Mouse (Mus musculus) heart, embryonic 13.5 days (tissue): Measurements from ENCODE around the gene B4galt4. TPM values are rescaled to one million over a fixed set of nuclear protein-coding genes. Genes with fewer than 3 reads are reported as not detected.
"Not testable (repeated sequence)": the region's sequence is repeated elsewhere in the genome, so short reads cannot be mapped to it uniquely, and the experiment has no call there.

Experiments
- ATAC-seq: fragments of 200-750 bp; cut with Nextera tagmentation; 2 replicates; pipeline ENCODE4 v1.8.0; 2017; ENCODE audit warnings: moderate TSS enrichment; ENCODE audit not compliant: insufficient number of reproducible peaks, low FRiP score, low TSS enrichment; ENCODE audit errors: extremely low read depth
- H3K27ac ChIP-seq: fragments of 300-500 bp; sonication (generic); replicated peaks from 2 replicates; pipeline ENCODE4 v1.5.1; 2015; ENCODE audit warnings: moderate library complexity, mild to moderate bottlenecking, inconsistent platforms
- H3K27me3 ChIP-seq: fragments of 300-500 bp; sonication (generic); replicated peaks from 2 replicates; pipeline ENCODE4 v1.6.1; 2015; ENCODE audit warnings: mild to moderate bottlenecking, inconsistent platforms
- H3K36me3 ChIP-seq: fragments of 300-500 bp; sonication (generic); 2 replicates; pipeline ENCODE4 v1.6.1; 2015; ENCODE audit warnings: mild to moderate bottlenecking, inconsistent platforms
- H3K4me1 ChIP-seq: fragments of 300-500 bp; sonication (generic); 2 replicates; pipeline ENCODE4 v1.6.1; 2015; ENCODE audit warnings: inconsistent platforms
- H3K4me2 ChIP-seq: fragments of 300-500 bp; sonication (generic); 2 replicates; pipeline ENCODE4 v1.6.1; 2015; ENCODE audit warnings: inconsistent platforms, mild to moderate bottlenecking, moderate library complexity
- H3K4me3 ChIP-seq: fragments of 300-500 bp; sonication (generic); 2 replicates; pipeline ENCODE4 v1.5.1; 2015; ENCODE audit warnings: moderate library complexity, mild to moderate bottlenecking, inconsistent platforms
- H3K9ac ChIP-seq: fragments of 300-500 bp; sonication (generic); 2 replicates; pipeline ENCODE4 v1.6.1; 2015; ENCODE audit warnings: inconsistent platforms, mild to moderate bottlenecking, moderate library complexity
- H3K9me3 ChIP-seq: fragments of 300-500 bp; sonication (generic); 2 replicates; pipeline ENCODE4 v1.6.1; 2016; ENCODE audit warnings: inconsistent platforms
- WGBS: fragments of 180-500 bp; shearing (Covaris S2); methylation state at CpG from one replicate; pipeline ENCODE4 v1.1.7; 2015; ENCODE audit warnings: mixed read lengths; 5-methylcytosine and 5-hydroxymethylcytosine counted together
- polyA plus RNA-seq: library from polyadenylated mRNA; unstranded; fragments of >200 nt; fragmentation: Nextera tagmentation; extraction: Ambion mirVana; gene quantifications from 2 replicates; pipeline ENCODE4 v1.2.1, GENCODE M21; 2015

The B4galt4 gene
- polyA plus RNA-seq, 1 experiment from 2014 or later: 27.3 TPM

GRCm38 (mm10) chr16:38708962-38709520 lies 33.0 kb upstream of the B4galt4 start:
- WGBS: 45% methylated on average over 7 of the region's 7 CpGs
- peaks cover 76% of the 10 kb centered on the region for H3K4me1 ChIP-seq
- H3K4me3 ChIP-seq: peak overlapping the region; percentile 87
- peak overlapping the region; percentile 73; the same call in 1 of the 2 replicates for H3K27ac ChIP-seq
- no peak for ATAC-seq
- peak overlapping the region; percentile 71 for H3K4me2 ChIP-seq
- no peaks in the 10 kb centered on the region for H3K27me3 ChIP-seq
- H3K9me3 ChIP-seq: no peaks in the 10 kb centered on the region
- peak overlapping the region; percentile 98 for H3K9ac ChIP-seq
- peaks cover 38% of the 10 kb centered on the region for H3K36me3 ChIP-seq

- peaks cover 59% of the 10 kb centered on the region for H3K4me1 ChIP-seq
- no peaks in the 10 kb centered on the region for H3K9me3 ChIP-seq
- H3K9ac ChIP-seq: peak overlapping the region; percentile 98
- peak overlapping the region; percentile 100 for H3K27ac ChIP-seq
- WGBS: 32% methylated on average over 4 of the region's 4 CpGs
- ATAC-seq: no peak
- H3K4me2 ChIP-seq: peak overlapping the region; percentile 71
- H3K27me3 ChIP-seq: no peaks in the 10 kb centered on the region
- peaks cover 29% of the 10 kb centered on the region for H3K36me3 ChIP-seq
- peak overlapping the region; percentile 87 for H3K4me3 ChIP-seq
Observed at GRCm38 (mm10) chr16:38711245-38711644, 30.8 kb upstream of the B4galt4 start.

DNA sequence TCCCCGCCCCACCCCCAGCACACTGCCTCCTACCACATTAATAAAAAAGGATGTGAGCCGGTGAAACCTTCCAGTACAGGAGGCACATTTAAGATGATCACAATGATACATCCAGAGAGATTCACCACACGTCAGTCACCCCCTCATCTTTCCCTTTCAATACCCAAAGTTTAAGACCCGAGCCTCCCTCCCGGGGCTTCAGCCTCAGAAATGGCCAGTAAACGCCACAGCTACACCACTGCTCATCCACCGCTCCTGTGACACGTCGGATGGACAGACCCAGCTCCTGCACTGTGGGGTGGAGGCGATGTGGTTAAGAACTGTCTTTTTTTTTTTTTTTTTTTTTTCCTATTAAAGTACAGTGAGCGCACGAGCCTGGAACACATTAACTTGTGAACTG lies 30.0 kb upstream of the B4galt4 start:
- Histone ChIP-seq H3K9ac (peak overlapping the region; percentile 98), H3K27ac (peak overlapping the region; percentile 100), H3K4me3 (peak overlapping the region; percentile 87), H3K9me3 (no peaks in the 10 kb centered on the region), H3K27me3 (no peaks in the 10 kb centered on the region), H3K4me2 (peak overlapping the region; percentile 71), H3K4me1 (peaks cover 50% of the 10 kb centered on the region), H3K36me3 (peaks cover 23% of the 10 kb centered on the region)
- no peak for ATAC-seq
- WGBS: 4% methylated on average over 12 of the region's 12 CpGs

GRCm38 (mm10) chr16:38712581-38713403 lies 29.3 kb upstream of the B4galt4 start, which contains the start of gene Arhgap31:
TSS of gene Arhgap31 (minus strand) at chr16:38713274.
- H3K4me1 ChIP-seq: peaks cover 44% of the 10 kb centered on the region
- peak within 1 kb of the TSS; percentile 71 for H3K4me2 ChIP-seq
- H3K27me3 ChIP-seq: no peaks in the 10 kb centered on the region
- WGBS: under 1% methylated on average over 74 of the region's 74 CpGs
- peak within 1 kb of the TSS; percentile 98 for H3K9ac ChIP-seq
- H3K4me3 ChIP-seq: peak within 1 kb of the TSS; percentile 87
- ATAC-seq: peak; percentile 79
- no peaks in the 10 kb centered on the region for H3K9me3 ChIP-seq
- peak within 1 kb of the TSS; percentile 100 for H3K27ac ChIP-seq
- peaks cover 20% of the 10 kb centered on the region for H3K36me3 ChIP-seq

DNA sequence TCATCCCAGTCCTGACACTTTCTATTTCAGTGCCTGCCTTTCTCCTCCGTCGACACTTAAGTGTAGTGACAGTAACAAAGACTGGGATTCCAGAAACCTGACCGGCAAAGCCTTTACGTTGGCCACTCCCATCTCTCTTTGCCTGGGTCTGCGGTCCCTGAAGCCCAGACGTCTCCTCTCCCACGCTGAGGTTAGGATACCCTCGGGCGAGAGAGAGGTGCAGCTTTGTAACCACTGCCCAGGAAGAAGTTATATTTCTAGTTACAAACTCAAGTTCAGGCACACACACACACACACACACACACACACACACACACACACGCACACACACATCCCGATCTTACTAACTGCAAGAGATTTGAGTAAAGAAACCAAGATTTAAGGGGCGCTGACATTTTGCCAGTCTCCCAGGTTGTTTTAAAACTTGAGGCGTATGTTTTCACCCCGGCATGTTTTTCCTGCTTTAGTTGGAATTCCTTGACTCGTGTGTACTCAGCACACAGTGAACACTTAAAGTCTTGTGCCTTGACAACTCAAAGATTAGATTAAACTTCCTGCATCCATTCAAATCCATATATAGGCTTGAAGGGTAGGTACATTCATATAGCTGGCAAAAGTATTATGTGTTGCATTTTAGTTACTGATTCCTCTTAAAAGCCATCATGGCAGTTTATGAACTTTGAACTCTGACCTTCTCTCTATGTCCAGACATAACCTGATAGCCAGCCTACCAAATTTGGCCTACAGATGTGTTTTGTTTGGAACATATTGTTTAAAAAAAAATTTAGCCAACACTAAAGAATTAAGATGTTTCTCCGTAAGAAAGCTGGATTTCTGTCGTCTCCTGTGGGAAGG lies 28.4 kb upstream of the B4galt4 start:
- Histone ChIP-seq H3K27me3 (no peaks in the 10 kb centered on the region), H3K9ac (peak overlapping the region; percentile 98), H3K27ac (peak overlapping the region; percentile 100), H3K4me2 (peak overlapping the region; percentile 71), H3K36me3 (peaks cover 17% of the 10 kb centered on the region), H3K4me1 (peaks cover 35% of the 10 kb centered on the region), H3K4me3 (peak overlapping the region; percentile 87), H3K9me3 (no peaks in the 10 kb centered on the region)
- WGBS: 13% methylated on average over 17 of the region's 17 CpGs
- peak; percentile 57; the same call in 1 of the 2 replicates for ATAC-seq

- H3K27ac ChIP-seq: peak overlapping the region; percentile 100
- H3K4me1 ChIP-seq: peaks cover 30% of the 10 kb centered on the region
- not testable (repeated sequence) for ATAC-seq, H3K9me3 ChIP-seq, H3K27me3 ChIP-seq
- peak overlapping the region; percentile 98 for H3K9ac ChIP-seq
- WGBS: 39% methylated on average over 11 of the region's 12 CpGs
- peaks cover 14% of the 10 kb centered on the region for H3K36me3 ChIP-seq
- H3K4me2 ChIP-seq: peak overlapping the region; percentile 71
- peak overlapping the region; percentile 87 for H3K4me3 ChIP-seq
Observed at GRCm38 (mm10) chr16:38714259-38714526, 27.9 kb upstream of the B4galt4 start.

DNA sequence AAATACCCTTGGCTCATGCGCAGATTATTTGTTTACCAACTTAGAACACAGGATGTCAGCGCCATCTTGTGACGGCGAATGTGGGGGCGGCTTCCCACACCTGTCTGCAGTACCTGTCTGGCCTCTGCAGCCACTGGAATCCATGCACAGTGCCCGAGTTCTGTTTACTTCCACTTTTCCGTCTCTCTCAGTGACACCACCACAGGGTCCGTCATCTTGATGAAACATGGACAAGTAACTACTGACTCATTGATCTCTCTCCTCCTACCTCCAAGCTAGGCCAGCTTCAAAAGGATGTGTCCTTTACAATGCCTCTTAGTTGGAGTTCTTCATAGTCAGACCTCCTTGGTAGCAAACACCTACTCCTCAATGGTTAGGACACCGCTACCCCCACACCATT lies 20.7 kb upstream of the B4galt4 start:
- Histone ChIP-seq H3K9me3 (no peaks in the 10 kb centered on the region), H3K4me3 (no peak overlapping the region), H3K27me3 (no peaks in the 10 kb centered on the region), H3K4me1 (no peaks in the 10 kb centered on the region), H3K4me2 (no peak overlapping the region), H3K27ac (no peak overlapping the region), H3K36me3 (no peaks in the 10 kb centered on the region), H3K9ac (no peak overlapping the region)
- 89% methylated on average over 9 of the region's 9 CpGs for WGBS
- no peak for ATAC-seq

- Histone ChIP-seq H3K9ac (0 out of 2 replicates have a peak overlapping the region, but pooled peaks have one; percentile 19), H3K4me1 (peaks cover 4% of the 10 kb centered on the region; the same call in 1 of the 2 replicates), H3K9me3 (no peaks in the 10 kb centered on the region), H3K36me3 (no peaks in the 10 kb centered on the region), H3K4me2 (peak overlapping the region; percentile 21), H3K27me3 (no peaks in the 10 kb centered on the region), H3K27ac (peak overlapping the region; percentile 41), H3K4me3 (no peak overlapping the region)
- WGBS: 67% methylated on average over 8 of the region's 8 CpGs
- no peak for ATAC-seq
Observed at GRCm38 (mm10) chr16:38724256-38724655, 17.8 kb upstream of the B4galt4 start.

GRCm38 (mm10) chr16:38724974-38725373 lies 17.1 kb upstream of the B4galt4 start:
- Histone ChIP-seq H3K9ac (no peak overlapping the region), H3K4me2 (peak overlapping the region; percentile 21; the same call in 1 of the 2 replicates), H3K9me3 (no peaks in the 10 kb centered on the region), H3K27ac (peak overlapping the region; percentile 41; the same call in 1 of the 2 replicates), H3K36me3 (no peaks in the 10 kb centered on the region), H3K4me3 (no peak overlapping the region), H3K27me3 (no peaks in the 10 kb centered on the region), H3K4me1 (peaks cover 9% of the 10 kb centered on the region)
- no peak for ATAC-seq
- WGBS: 53% methylated on average over 13 of the region's 13 CpGs

DNA sequence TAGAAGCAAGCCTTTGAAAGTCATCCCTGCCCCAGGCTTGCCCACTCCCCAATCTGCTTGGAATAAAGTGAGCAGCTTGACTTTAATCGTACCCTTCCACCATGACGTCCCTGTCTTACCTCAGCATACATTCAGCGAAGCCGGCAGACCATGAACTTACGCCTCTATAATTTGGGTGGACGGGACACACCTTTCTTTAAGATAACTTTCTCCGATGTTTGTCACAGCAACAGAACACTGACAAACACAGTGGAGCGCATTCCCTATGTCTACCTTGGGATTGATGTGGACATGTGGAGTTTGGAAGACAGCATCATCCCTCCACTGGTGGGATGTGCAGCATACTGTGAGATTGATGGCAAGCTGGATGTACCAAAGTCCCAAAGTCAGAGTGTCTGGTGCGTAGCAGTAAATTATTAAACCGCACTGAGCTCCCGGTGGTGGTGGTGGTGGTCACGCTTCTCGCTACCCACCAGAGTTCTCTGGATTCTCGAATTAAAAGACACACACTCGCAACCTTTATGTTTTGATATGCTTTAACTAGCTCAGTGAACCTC lies 13.4 kb upstream of the B4galt4 start:
- no peak for ATAC-seq
- Histone ChIP-seq H3K27ac (no peak overlapping the region), H3K36me3 (no peaks in the 10 kb centered on the region), H3K4me3 (no peak overlapping the region), H3K4me1 (peaks cover 18% of the 10 kb centered on the region), H3K27me3 (no peaks in the 10 kb centered on the region), H3K4me2 (no peak overlapping the region), H3K9ac (no peak overlapping the region), H3K9me3 (no peaks in the 10 kb centered on the region)
- WGBS: 84% methylated on average over 15 of the region's 15 CpGs

DNA sequence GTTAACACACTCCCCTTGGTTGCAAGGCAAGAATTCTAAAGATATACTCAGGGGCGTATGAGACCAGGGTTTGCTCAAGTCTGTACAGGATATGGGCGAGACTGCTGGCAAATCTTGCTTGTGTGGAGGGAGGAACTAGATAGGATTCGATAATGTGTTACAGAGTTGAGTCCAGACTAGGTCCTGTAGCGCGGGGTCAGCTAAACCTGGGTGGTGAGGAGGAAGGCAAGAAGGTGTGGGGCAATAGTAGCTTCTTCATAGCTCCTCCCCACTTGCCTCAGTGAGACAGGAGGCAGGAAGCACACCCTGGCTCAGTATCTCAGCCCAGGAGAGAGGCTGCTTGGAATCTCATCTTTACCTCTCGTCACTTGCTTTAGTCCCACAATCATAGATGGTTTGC lies 12.9 kb upstream of the B4galt4 start:
- no peak for ATAC-seq
- no peak overlapping the region for H3K4me3 ChIP-seq
- WGBS: 54% methylated on average over 6 of the region's 6 CpGs
- no peaks in the 10 kb centered on the region for H3K36me3 ChIP-seq
- no peaks in the 10 kb centered on the region for H3K27me3 ChIP-seq
- peaks cover 18% of the 10 kb centered on the region for H3K4me1 ChIP-seq
- H3K4me2 ChIP-seq: peak overlapping the region; percentile 58; the same call in 1 of the 2 replicates
- peak overlapping the region; percentile 48 for H3K27ac ChIP-seq
- H3K9me3 ChIP-seq: no peaks in the 10 kb centered on the region
- no peak overlapping the region for H3K9ac ChIP-seq
